Mouse (Mus musculus) stomach, postnatal 0 days (tissue): Measurements from ENCODE around the gene Ddit4l.

Experiments used
- CTCF ChIP-seq: IDR thresholded peaks from 2 replicates; pipeline ENCODE4 v1.5.1; 2016; ENCODE audit warnings: antibody characterized with exemption, low read depth, mild to moderate bottlenecking, moderate library complexity
- EP300 ChIP-seq: optimal IDR thresholded peaks from 2 replicates; pipeline ENCODE3; 2016; ENCODE audit warnings: antibody characterized with exemption

DNA sequence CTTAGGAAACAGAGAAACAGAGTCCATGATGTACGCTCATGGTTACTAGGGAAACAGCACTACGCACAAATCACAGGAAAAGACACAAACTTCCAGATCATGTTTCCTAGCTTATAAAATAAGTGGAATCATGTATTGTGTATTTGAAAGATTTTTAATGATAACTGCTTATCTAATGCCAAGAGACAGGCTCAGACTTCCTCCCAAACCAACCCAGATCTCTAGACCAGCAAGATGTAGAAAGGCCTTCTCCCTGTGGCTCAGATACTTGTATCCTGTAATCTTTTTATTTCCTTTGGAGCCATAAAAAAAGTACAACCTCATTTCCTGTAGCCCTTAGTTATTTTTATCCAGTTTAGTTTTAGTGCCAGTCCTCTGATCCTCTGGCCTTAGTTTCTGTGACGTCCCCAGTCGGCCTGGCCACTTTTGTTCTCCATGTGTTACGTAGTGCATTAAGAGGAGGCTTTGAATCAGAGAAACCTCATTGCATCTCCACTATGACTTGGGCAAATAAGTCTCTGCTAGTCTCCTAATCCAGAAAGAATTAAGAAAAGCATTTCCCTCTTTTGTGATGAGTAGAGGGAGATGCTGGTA is 34.9 kb upstream of the Ddit4l start:
- no peak for TF ChIP-seq CTCF
- TF ChIP-seq EP300 = no peak
